Mouse (Mus musculus) cerebellum, adult 2 months (tissue): ENCODE measurements around the gene Dusp23. TPM values are rescaled to one million over a fixed set of nuclear protein-coding genes. Genes with fewer than 3 reads are reported as not detected.
A peak's percentile ranks its signal among the peaks of the same experiment; 100 is the strongest.

Source experiments
- DNase-seq, 2 experiments: peaks; one replicate each; pipeline ENCODE4 v3.0.0; 2021
- H3K27ac ChIP-seq: fragments of 200-500 bp; 2 replicates; pipeline ENCODE4 v1.5.1; 2012; ENCODE audit warnings: low read length, control low read depth, inconsistent platforms; ENCODE audit not compliant: insufficient read depth
- H3K27me3 ChIP-seq: fragments of 200-500 bp; 2 replicates; pipeline ENCODE4 v1.6.1; 2012; ENCODE audit warnings: inconsistent platforms, mild to moderate bottlenecking, low read length, moderate library complexity; ENCODE audit not compliant: control insufficient read depth, insufficient read depth
- H3K4me1 ChIP-seq: fragments of 200-500 bp; 2 replicates; pipeline ENCODE4 v1.6.1; 2011; ENCODE audit warnings: low read length; ENCODE audit not compliant: control insufficient read depth, insufficient read depth
- H3K4me3 ChIP-seq: fragments of 200-500 bp; replicated peaks from 2 replicates; pipeline ENCODE3; 2011; ENCODE audit warnings: mild to moderate bottlenecking, low read depth, low read length, control low read depth; ENCODE audit not compliant: insufficient read depth
- CTCF ChIP-seq: fragments of 200-500 bp; IDR thresholded peaks from 2 replicates; pipeline ENCODE4 v1.5.1; 2011; ENCODE audit warnings: low read depth, mild to moderate bottlenecking, control low read depth, low read length, moderate library complexity, borderline replicate concordance; ENCODE audit not compliant: insufficient read depth
- POLR2A ChIP-seq: fragments of 200-500 bp; IDR thresholded peaks from 2 replicates; pipeline ENCODE4 v1.6.1; 2011; ENCODE audit warnings: low read length, control low read depth, borderline replicate concordance; ENCODE audit not compliant: insufficient read depth
- WGBS: fragments of 180-500 bp; shearing (Covaris S2); methylation state at CpG from one replicate; pipeline ENCODE4 v1.1.7; 2018; 5-methylcytosine and 5-hydroxymethylcytosine counted together
- polyA plus RNA-seq: library from polyadenylated mRNA; depleted of rRNA; stranded (reverse); fragments of >200 nt; gene quantifications from 2 replicates; pipeline ENCODE4 v1.2.3, GENCODE M21; 2012

Gene Dusp23
- polyA plus RNA-seq, 1 experiment, result 16.2 TPM

DNA sequence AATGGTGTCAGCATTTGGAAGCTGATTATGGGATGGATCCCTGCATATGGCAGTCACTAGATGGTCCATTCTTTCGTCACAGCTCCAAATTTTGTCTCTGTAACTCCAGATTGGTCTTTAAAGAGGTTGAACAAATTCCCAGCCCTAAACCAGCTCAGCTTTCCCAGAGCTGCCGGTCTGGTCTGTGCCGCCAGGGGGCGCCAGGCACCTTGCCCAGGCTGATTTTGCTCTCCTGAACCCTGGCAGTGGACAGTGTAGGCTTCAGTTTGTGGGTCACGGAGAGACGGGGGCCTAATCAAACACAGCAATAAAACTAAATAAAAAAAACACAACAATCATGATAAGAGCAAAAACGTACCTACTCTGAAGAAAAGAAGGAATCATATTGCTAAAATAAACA is 13.5 kb downstream of the Dusp23 start:
- WGBS, result 12% methylated on average over 7 of the region's 7 CpGs
- Histone ChIP-seq H3K27me3 (no peaks in the 10 kb centered on the region), H3K4me3 (no peak overlapping the region), H3K27ac (no peak overlapping the region), H3K4me1 (no peaks in the 10 kb centered on the region)
- TF ChIP-seq CTCF (peak; percentile 89), POLR2A (no peak)
- DNase-seq, result peak; percentile 62 to 73

DNA sequence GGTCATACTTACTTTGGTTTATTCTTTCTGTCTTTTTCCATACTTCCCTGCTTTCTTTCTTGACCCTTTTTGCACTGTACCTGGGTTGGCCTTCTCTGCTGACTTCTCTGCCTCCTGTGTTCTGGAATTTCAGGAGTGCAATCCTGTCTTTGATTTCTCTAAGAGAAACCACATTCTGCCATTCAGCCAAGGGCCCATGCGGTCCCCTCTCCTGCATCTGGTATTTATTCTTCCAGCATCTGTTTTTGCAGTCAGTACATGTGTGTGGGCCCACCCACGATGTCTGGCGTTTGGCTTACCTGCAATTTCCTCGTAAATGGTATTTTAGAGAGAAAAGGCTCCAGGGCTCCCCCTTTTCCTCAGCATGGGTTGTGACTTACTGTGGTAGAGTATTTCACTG is 14.6 kb downstream of the Dusp23 start:
- Histone ChIP-seq H3K27me3 (no peaks in the 10 kb centered on the region), H3K4me1 (no peaks in the 10 kb centered on the region), H3K27ac (no peak overlapping the region), H3K4me3 (no peak overlapping the region)
- 89% methylated on average over 4 of the region's 4 CpGs for WGBS
- DNase-seq, result no peak
- no peak for TF ChIP-seq CTCF
- TF ChIP-seq POLR2A, result no peak

DNA sequence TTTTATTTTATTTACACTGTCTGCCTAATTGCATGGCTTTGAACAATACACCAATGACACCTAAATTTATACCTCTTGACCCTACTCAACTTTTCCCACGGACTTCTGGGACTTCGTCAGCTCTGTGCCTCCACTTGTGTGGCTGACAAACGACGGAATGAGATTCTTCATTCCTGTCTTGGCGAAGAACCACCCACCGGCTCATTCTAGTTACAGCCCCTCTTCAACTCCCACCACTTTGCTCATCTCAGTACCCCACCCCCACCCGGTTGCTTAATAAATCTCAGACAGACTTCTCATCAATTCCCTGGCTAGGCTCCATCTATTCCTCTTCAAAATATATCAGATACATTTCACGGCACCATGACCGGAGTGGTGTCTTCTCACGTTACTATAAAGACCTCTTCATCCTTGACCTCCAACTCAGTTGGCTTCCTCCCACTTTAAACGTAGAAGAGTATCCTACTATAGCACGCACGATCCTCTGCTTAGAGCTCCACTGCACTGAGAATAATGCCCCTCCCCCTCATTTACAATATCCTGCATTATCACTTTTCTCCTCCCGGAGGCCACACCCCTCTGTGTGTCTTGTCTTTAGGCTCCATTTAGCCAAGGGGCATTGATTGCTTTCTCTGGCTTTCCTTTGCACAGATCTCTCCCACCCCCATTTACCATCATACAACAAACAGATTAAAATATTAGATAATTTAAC is 15.2 kb downstream of the Dusp23 start:
- Histone ChIP-seq H3K27ac (no peak overlapping the region), H3K4me3 (peak overlapping the region; percentile 4), H3K27me3 (no peaks in the 10 kb centered on the region), H3K4me1 (no peaks in the 10 kb centered on the region)
- 34% methylated on average over 14 of the region's 14 CpGs for WGBS
- TF ChIP-seq CTCF (no peak), POLR2A (no peak)
- DNase-seq, result no peak

DNA sequence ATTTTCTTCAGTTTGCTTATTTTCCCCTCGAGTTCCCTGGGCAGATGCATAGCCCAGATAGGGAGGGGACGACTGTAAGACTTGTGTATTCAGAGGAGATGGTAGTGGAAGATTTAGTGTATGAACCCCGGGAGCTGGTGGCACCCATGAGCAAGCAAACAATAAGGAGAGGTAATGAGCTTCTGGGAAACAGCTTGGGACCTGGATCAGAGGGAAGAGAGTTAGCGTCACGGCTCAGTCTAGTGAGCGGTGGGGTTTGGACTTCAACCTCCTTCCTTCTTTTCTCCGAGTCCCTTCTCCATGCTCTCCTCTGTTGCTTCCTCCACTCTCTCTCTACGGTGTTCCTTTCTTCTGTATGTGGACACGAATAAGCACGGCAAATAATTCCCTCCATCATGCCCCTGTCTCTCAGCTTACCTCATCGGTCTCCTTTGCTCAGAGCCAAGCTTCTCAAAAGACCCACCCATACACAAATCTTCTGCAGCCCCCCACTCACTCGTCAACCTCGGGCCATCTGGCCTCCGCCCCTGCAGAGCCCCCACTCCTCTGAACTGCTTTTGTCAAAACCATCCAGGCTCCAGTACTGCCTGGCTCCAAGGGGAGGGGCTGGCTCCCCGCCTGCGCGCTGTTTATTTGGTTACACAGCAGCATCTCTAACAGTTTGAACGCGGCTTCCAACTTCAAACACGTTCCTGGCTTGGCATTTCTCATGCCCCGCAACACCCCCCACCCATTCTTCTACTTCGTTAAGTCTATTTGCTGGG is 16.0 kb downstream of the Dusp23 start:
- H3K27ac ChIP-seq, result no peak overlapping the region
- peak overlapping the region; percentile 61 for H3K4me3 ChIP-seq
- 3% methylated on average over 22 of the region's 22 CpGs for WGBS
- DNase-seq, result peak; percentile 21 to 32
- no peaks in the 10 kb centered on the region for H3K4me1 ChIP-seq
- H3K27me3 ChIP-seq, result no peaks in the 10 kb centered on the region
- TF ChIP-seq POLR2A (no peak), CTCF (no peak)

DNA sequence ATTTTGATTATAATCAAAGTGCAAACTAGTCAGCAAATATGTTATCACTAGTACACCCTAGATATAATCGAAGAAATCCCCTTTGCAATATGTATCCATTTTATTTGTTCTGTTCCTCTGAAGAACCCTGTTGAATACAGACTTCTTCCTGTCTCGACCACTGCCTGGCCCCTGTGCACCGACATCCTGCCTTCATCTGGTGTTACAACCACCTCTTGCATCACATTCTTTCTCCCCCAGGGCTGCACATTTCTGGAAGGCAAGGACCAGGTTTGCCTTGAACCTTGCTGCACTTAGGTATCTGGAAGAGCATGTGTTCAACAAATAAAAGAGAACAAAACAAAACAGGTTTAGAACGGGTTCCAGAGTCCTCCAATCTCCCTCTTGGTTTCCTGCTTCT is 17.4 kb downstream of the Dusp23 start:
- H3K27ac ChIP-seq, result no peak overlapping the region
- WGBS, result 86% methylated on average over 4 of the region's 4 CpGs
- H3K27me3 ChIP-seq, result no peaks in the 10 kb centered on the region
- H3K4me3 ChIP-seq, result no peak overlapping the region
- TF ChIP-seq POLR2A (no peak), CTCF (no peak)
- DNase-seq, result no peak
- no peaks in the 10 kb centered on the region for H3K4me1 ChIP-seq

DNA sequence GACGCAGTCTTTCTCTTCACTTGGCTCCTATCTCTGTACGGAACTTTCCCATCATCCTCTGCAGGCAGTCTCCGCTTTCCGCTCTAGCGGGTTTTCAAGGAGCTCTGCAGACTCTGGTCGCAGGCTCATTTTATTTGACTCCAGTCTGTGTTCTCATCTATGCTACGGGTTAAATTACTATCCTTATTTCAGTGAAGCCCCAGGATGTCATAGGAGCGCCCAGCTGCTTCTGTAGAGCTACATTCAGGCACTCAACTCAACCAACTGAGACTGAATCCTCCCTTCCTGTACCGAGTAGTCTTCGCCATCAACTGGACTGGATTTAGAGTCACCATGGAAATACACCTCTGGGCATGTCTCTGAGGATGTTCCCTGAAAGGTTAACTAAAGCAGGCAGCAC is 18.1 kb downstream of the Dusp23 start:
- TF ChIP-seq CTCF (no peak), POLR2A (no peak)
- 82% methylated on average over 10 of the region's 10 CpGs for WGBS

DNA sequence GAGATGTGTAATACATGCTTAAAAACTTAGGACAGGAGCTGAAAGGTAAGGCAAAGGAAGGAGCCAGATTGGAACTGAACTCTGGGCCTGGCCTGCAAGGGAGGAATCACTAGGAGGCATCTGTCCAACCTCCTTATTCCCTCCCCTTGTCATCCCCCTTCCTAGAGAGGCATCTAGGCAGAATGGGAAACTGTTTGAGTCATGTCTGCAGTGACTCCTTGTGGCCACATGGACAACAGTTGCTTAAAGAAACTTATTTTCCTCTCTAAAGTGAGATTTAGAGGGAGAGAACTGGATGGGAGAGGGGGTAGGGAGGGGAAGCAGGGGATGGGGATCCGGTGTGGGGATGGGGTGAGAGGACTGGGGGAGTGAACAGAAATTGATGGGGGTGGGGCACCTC is 20.0 kb downstream of the Dusp23 start:
- TF ChIP-seq POLR2A (no peak), CTCF (no peak)
- H3K4me3 ChIP-seq, result no peak overlapping the region

More for the DNA sequence above, 18.1 kb downstream of the Dusp23 start:
- H3K4me3 ChIP-seq, result no peak overlapping the region
- no peaks in the 10 kb centered on the region for H3K4me1 ChIP-seq
- no peak for DNase-seq
- no peak overlapping the region for H3K27ac ChIP-seq
- no peaks in the 10 kb centered on the region for H3K27me3 ChIP-seq

DNA sequence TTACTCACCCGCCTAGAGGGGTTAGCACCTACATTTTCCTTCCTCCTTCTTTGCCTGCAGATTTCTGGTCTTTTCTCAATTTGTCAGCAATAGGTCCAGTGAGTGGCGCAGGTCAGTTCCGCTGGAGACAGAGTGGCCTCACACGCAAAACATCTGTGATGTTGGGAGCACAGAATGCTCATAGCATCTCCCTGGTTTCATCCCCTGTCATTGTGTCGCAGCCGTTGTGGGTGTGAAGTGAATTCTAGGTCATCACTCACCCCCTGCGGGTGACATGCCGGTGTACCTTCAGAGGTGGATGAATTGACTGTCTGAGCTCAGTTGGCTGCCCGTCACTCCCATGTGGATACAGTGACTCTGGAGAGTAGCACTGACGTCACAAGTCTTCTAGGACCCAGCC is 21.5 kb downstream of the Dusp23 start:
- WGBS, result 74% methylated on average over 10 of the region's 10 CpGs
- Histone ChIP-seq H3K27ac (no peak overlapping the region), H3K4me3 (no peak overlapping the region), H3K27me3 (no peaks in the 10 kb centered on the region), H3K4me1 (no peaks in the 10 kb centered on the region)
- DNase-seq, result no peak
- no peak for TF ChIP-seq CTCF
- TF ChIP-seq POLR2A, result no peak

More for the DNA sequence above, 20.0 kb downstream of the Dusp23 start:
- Histone ChIP-seq H3K4me1 (no peaks in the 10 kb centered on the region), H3K27ac (no peak overlapping the region), H3K27me3 (no peaks in the 10 kb centered on the region)
- DNase-seq, result no peak
- WGBS, result 78% methylated on average over 1 of the region's 1 CpGs
